Mouse (Mus musculus) G1E (cell line): Measurements from ENCODE around the gene Mthfr.

Source experiments
- CTCF ChIP-seq: IDR thresholded peaks from 2 replicates; pipeline ENCODE4 v1.5.1; 2012; ENCODE audit warnings: low read depth, low read length, inconsistent platforms, mixed read lengths
- GATA1 ChIP-seq: IDR thresholded peaks from 2 replicates; pipeline ENCODE4 v1.6.1; 2012; ENCODE audit warnings: borderline replicate concordance, low read length, inconsistent platforms, mixed read lengths
- POLR2AphosphoS5 ChIP-seq: IDR thresholded peaks from 2 replicates; pipeline ENCODE4 v1.6.1; 2012; ENCODE audit warnings: low read depth, low read length, inconsistent platforms; ENCODE audit not compliant: insufficient replicate concordance
- TAL1 ChIP-seq: conservative IDR thresholded peaks from 2 replicates; pipeline ENCODE4 v1.6.1; 2012; ENCODE audit warnings: low read depth, low read length, inconsistent platforms, mixed read lengths

DNA sequence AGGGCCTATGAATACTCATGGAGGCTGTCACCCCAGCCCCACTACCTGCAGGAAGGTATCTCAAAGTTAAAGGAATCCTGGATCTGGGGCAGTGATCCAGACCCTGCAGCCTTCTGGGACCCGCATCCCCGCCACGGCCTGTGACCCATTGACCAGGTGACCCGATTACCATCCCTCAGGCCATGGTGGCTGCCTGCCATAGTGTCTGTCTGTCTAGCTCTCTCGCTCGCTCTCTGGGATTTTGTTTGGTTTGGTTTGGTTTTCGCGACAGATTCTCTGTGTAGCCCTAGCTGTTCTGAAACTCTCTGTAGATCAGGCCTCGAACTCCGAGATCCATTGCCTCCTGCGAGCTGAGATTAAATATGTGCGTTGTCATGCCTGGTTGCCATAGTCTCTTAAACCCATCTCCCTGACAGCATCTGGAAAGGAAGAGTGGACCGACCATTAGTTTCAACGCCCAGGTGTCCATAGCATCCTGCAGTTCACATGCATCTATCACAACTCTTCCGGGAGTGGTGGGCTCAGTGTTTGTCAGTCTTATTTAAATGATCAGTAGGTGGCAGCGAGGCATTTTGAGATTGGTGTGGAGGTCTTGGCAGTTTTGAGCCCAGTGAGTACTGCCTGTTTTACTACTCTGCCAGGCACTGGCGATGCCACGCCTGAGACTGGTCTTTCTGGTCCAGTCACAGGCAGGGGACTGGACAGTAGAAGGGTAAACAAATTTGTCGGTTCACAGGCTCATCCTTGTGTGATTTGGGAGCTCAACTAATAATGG, 564 bp downstream of the Mthfr start:
- no peak for TF ChIP-seq CTCF
- no peak for TF ChIP-seq GATA1
- no peak for TF ChIP-seq TAL1
- TF ChIP-seq POLR2AphosphoS5 = no peak
